Mouse (Mus musculus) bone marrow macrophage, adult 2 months (primary cell): ENCODE measurements around the gene Cstf2.

Experiments used
- CTCF ChIP-seq: IDR thresholded peaks from 2 replicates; pipeline ENCODE4 v1.5.1; 2012; ENCODE audit warnings: low read depth, mild to moderate bottlenecking, low read length, moderate library complexity
- POLR2A ChIP-seq: IDR thresholded peaks from 2 replicates; pipeline ENCODE4 v1.6.1; 2012; ENCODE audit warnings: mild to moderate bottlenecking, low read depth, low read length, borderline replicate concordance

GRCm38 (mm10) chrX:134058987-134059712 lies at the start of gene Cstf2:
- TF ChIP-seq CTCF (no peak), POLR2A (no peak)
